Mouse (Mus musculus) stomach, postnatal 0 days (tissue): ENCODE measurements around the gene Mapk11.

Experiments
- CTCF ChIP-seq: IDR thresholded peaks from 2 replicates; pipeline ENCODE4 v1.5.1; 2016; ENCODE audit warnings: antibody characterized with exemption, low read depth, mild to moderate bottlenecking, moderate library complexity
- EP300 ChIP-seq: optimal IDR thresholded peaks from 2 replicates; pipeline ENCODE3; 2016; ENCODE audit warnings: antibody characterized with exemption

GRCm38 (mm10) chr15:89182328-89182741 lies 32.9 kb upstream of the Mapk11 start:
- TF ChIP-seq CTCF (peak; percentile 60), EP300 (no peak)
